Mouse (Mus musculus): ENCODE results near the gene BC049715. TPM values are rescaled to one million over a fixed set of nuclear protein-coding genes. Genes with fewer than 3 reads are reported as not detected.

BC049715 gene
- polyA plus RNA-seq, 1 experiment from 2014 or later = 2.1 TPM

DNA sequence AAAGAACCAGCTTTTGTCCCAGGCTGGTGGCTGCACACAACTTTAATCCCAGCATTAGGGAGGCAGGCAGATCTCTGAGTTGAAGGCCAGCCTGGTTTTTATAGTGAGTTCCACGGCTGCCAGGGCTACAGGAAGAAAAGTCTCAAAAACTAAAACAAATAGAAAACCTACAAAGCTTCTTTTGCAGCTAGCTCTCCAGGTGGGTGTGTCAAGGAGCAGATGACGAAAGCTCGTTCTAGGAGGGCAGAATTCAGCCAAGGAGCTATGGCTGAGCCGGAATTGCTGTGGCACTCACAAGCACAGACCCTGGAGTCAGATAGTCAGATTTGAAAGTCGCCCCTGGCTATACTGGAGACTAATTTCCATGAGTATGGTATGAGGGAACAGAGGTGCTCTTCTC, 20.6 kb upstream of the BC049715 start:
- H3K4me2 ChIP-seq = peak overlapping the region; percentile 69
- no peak overlapping the region for H3K4me3 ChIP-seq (ENCODE audit: low read depth, low read length)
- peaks cover 12% of the 10 kb centered on the region for H3K4me1 ChIP-seq (ENCODE audit: control insufficient read depth, insufficient read depth, low read length)
- 0 out of 2 replicates have a peak overlapping the region, but pooled peaks have one; percentile 28 for H3K9ac ChIP-seq (ENCODE audit: low read depth, low read length)
- H3K27ac ChIP-seq (ENCODE audit: low read depth, low read length) = no peak overlapping the region
- ATAC-seq (replicated peaks; ENCODE audit: insufficient number of reproducible peaks, low FRiP score, low TSS enrichment) = no peak
- H3K9me3 ChIP-seq (replicated peaks; ENCODE audit: control insufficient read depth, low read length) = no peaks in the 10 kb centered on the region
- WGBS (ENCODE audit: insufficient replicate concordance) = 64% methylated on average over 5 of the region's 5 CpGs
- H3K36me3 ChIP-seq (ENCODE audit: control insufficient read depth, insufficient read depth, low read length) = no peaks in the 10 kb centered on the region
- H3K27me3 ChIP-seq (ENCODE audit: control insufficient read depth, insufficient read depth, low read length) = no peaks in the 10 kb centered on the region

DNA sequence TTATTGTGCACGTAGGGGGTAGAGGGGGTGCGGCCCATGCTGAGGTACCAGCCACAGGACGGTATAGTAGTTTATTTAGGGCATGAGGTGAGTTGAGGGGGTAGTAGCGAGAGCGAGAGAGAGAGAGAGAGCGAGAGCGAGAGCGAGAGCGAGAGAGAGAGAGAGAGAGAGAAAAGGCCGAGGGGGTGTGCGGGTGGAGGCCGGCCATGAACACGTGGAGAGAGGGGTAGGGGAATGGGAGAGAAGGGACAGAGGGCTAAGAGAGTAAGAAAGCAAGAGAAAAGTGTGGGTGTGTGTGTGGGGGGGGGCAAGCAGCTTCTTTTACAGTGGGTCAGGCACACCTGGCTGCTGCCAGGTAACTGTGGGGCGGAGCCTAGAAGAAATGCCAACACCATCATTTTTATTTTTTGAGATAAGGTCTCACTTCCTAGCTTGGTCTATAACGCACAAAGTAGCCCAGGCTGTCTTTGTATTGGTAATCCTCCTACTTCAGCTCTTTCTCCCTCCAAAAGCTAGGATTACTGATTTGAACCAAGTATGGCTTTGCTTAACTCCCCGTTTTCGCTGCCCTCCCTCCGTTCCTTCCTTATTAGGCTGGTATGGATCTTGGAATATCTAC, 19.9 kb upstream of the BC049715 start:
- no peaks in the 10 kb centered on the region for H3K9me3 ChIP-seq (replicated peaks; ENCODE audit: control insufficient read depth, low read length)
- peak overlapping the region; percentile 37; the same call in 1 of the 2 replicates for H3K27ac ChIP-seq (ENCODE audit: low read depth, low read length)
- peak overlapping the region; percentile 69 for H3K4me2 ChIP-seq
- H3K4me3 ChIP-seq (ENCODE audit: low read depth, low read length) = peak overlapping the region; percentile 87
- peak overlapping the region; percentile 52 for H3K9ac ChIP-seq (ENCODE audit: low read depth, low read length)
- peaks cover 12% of the 10 kb centered on the region for H3K4me1 ChIP-seq (ENCODE audit: control insufficient read depth, insufficient read depth, low read length)
- H3K27me3 ChIP-seq (ENCODE audit: control insufficient read depth, insufficient read depth, low read length) = no peaks in the 10 kb centered on the region
- no peaks in the 10 kb centered on the region for H3K36me3 ChIP-seq (ENCODE audit: control insufficient read depth, insufficient read depth, low read length)
- ATAC-seq (replicated peaks; ENCODE audit: insufficient number of reproducible peaks, low FRiP score, low TSS enrichment) = no peak
- 19% methylated on average over 18 of the region's 18 CpGs for WGBS (ENCODE audit: insufficient replicate concordance)

DNA sequence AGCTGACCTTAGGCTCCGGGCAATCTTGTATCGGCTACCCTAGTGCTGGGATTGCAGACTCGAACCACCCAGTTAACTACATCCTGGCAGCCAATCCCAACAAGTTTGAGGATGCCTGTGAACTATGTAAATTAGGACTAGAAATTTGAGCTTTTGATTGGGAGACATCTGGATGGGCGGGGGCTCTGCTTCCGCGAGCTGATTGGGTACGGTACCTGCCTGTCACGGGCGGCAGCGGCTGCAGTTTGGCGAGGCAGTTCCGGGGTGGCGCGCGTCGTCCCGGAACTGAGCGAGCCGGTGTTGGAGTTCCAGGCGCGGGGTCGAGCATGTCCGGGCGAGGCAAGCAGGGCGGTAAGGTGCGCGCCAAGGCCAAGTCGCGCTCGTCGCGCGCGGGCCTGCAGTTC, 19.4 kb upstream of the BC049715 start, which contains the start of gene H2afj:
Gene H2afj (plus strand): TSS at position 231 of the 404 bp plus-strand sequence.
- H3K27me3 ChIP-seq (ENCODE audit: control insufficient read depth, insufficient read depth, low read length) = no peaks in the 10 kb centered on the region
- ATAC-seq (replicated peaks; ENCODE audit: insufficient number of reproducible peaks, low FRiP score, low TSS enrichment) = peak; percentile 87
- peak within 1 kb of the TSS; percentile 87 for H3K4me3 ChIP-seq (ENCODE audit: low read depth, low read length)
- WGBS (ENCODE audit: insufficient replicate concordance) = 0% methylated on average over 34 of the region's 34 CpGs
- H3K4me1 ChIP-seq (ENCODE audit: control insufficient read depth, insufficient read depth, low read length) = peaks cover 11% of the 10 kb centered on the region
- peaks cover 2% of the 10 kb centered on the region; the same call in 1 of the 2 replicates for H3K36me3 ChIP-seq (ENCODE audit: control insufficient read depth, insufficient read depth, low read length)
- H3K9me3 ChIP-seq (replicated peaks; ENCODE audit: control insufficient read depth, low read length) = no peaks in the 10 kb centered on the region
- H3K27ac ChIP-seq (ENCODE audit: low read depth, low read length) = peak within 1 kb of the TSS; percentile 41; the same call in 1 of the 2 replicates
- H3K9ac ChIP-seq (ENCODE audit: low read depth, low read length) = peak within 1 kb of the TSS; percentile 78
- H3K4me2 ChIP-seq = peak within 1 kb of the TSS; percentile 93

DNA sequence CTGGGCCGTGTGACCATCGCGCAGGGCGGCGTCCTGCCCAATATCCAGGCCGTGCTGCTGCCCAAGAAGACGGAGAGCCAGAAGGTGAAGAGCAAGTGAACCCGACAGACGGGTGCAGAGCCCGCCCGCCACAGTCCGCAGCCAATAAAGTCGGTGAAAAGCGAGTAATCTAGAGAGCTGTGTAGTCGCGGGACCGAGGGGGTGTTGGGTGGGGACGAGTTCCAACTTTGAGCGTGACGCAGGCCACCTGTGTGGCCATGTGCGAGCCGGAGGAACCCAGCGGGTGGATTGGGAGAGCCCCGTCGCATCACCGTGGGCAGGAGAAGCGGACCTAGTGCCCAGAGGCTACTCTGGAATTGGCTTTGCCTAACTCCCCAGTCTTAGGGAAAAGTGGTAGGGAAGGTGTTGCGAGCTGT, 18.8 kb upstream of the BC049715 start:
- H3K4me2 ChIP-seq = peak overlapping the region; percentile 93
- peaks cover 5% of the 10 kb centered on the region; the same call in 1 of the 2 replicates for H3K36me3 ChIP-seq (ENCODE audit: control insufficient read depth, insufficient read depth, low read length)
- peak; percentile 9; the same call in 1 of the 2 replicates for ATAC-seq (replicated peaks; ENCODE audit: insufficient number of reproducible peaks, low FRiP score, low TSS enrichment)
- no peaks in the 10 kb centered on the region for H3K27me3 ChIP-seq (ENCODE audit: control insufficient read depth, insufficient read depth, low read length)
- WGBS (ENCODE audit: insufficient replicate concordance) = under 1% methylated on average over 28 of the region's 28 CpGs
- peak overlapping the region; percentile 87 for H3K4me3 ChIP-seq (ENCODE audit: low read depth, low read length)
- peaks cover 9% of the 10 kb centered on the region for H3K4me1 ChIP-seq (ENCODE audit: control insufficient read depth, insufficient read depth, low read length)
- H3K9me3 ChIP-seq (replicated peaks; ENCODE audit: control insufficient read depth, low read length) = no peaks in the 10 kb centered on the region
- H3K9ac ChIP-seq (ENCODE audit: low read depth, low read length) = peak overlapping the region; percentile 78
- no peak overlapping the region for H3K27ac ChIP-seq (ENCODE audit: low read depth, low read length)

DNA sequence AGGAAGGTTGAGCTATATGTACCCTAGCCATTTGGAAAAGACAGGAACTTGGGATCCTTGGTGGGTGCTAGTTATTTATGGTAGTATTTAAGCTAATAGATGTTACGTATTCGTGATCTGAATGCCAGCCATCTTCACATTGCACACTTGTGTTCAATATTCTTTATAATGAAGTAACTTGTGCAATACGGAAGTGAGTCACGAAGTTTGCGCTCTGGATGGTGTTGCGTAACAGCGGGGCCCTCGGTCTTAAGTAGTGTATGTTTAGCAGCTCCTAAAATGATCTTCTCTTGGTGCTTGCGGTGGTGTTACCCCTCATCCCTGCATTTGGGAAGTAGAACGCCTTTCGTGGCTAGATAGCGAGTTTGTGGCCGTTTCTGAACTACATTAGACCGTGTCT, 18.3 kb upstream of the BC049715 start:
- Histone ChIP-seq H3K9me3 (replicated peaks; ENCODE audit: control insufficient read depth, low read length) (no peaks in the 10 kb centered on the region), H3K4me2 (peak overlapping the region; percentile 93), H3K4me3 (ENCODE audit: low read depth, low read length) (peak overlapping the region; percentile 87), H3K27ac (ENCODE audit: low read depth, low read length) (no peak overlapping the region), H3K9ac (ENCODE audit: low read depth, low read length) (peak overlapping the region; percentile 78), H3K27me3 (ENCODE audit: control insufficient read depth, insufficient read depth, low read length) (no peaks in the 10 kb centered on the region), H3K4me1 (ENCODE audit: control insufficient read depth, insufficient read depth, low read length) (peaks cover 9% of the 10 kb centered on the region), H3K36me3 (ENCODE audit: control insufficient read depth, insufficient read depth, low read length) (peaks cover 8% of the 10 kb centered on the region; the same call in 1 of the 2 replicates)
- no peak for ATAC-seq (replicated peaks; ENCODE audit: insufficient number of reproducible peaks, low FRiP score, low TSS enrichment)
- WGBS (ENCODE audit: insufficient replicate concordance) = 22% methylated on average over 14 of the region's 14 CpGs

DNA sequence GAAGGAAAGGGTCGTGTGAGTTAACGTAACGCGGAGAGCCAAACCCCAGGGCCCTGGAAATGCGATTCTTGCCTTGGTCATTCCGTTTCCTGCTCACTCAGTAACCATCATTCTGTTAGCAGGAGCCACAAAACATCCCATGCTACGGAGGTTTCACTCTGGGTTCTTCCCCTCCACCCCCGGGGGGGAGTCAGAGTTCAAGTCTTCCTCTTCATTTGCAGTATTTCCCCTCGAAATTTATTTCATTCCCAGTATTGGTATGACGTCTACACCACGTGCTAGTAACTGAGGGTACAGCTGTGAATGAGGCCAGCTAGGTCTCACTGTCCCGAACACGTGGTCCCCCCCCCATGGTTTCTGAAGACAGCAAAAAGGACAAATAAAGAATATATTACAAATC, 17.8 kb upstream of the BC049715 start:
- Histone ChIP-seq H3K4me3 (ENCODE audit: low read depth, low read length) (peak overlapping the region; percentile 87), H3K9me3 (replicated peaks; ENCODE audit: control insufficient read depth, low read length) (no peaks in the 10 kb centered on the region), H3K4me2 (peak overlapping the region; percentile 93), H3K9ac (ENCODE audit: low read depth, low read length) (no peak overlapping the region), H3K36me3 (ENCODE audit: control insufficient read depth, insufficient read depth, low read length) (peaks cover 14% of the 10 kb centered on the region; the same call in 1 of the 2 replicates), H3K27me3 (ENCODE audit: control insufficient read depth, insufficient read depth, low read length) (no peaks in the 10 kb centered on the region), H3K4me1 (ENCODE audit: control insufficient read depth, insufficient read depth, low read length) (peaks cover 9% of the 10 kb centered on the region), H3K27ac (ENCODE audit: low read depth, low read length) (no peak overlapping the region)
- no peak for ATAC-seq (replicated peaks; ENCODE audit: insufficient number of reproducible peaks, low FRiP score, low TSS enrichment)
- 64% methylated on average over 13 of the region's 13 CpGs for WGBS (ENCODE audit: insufficient replicate concordance)

DNA sequence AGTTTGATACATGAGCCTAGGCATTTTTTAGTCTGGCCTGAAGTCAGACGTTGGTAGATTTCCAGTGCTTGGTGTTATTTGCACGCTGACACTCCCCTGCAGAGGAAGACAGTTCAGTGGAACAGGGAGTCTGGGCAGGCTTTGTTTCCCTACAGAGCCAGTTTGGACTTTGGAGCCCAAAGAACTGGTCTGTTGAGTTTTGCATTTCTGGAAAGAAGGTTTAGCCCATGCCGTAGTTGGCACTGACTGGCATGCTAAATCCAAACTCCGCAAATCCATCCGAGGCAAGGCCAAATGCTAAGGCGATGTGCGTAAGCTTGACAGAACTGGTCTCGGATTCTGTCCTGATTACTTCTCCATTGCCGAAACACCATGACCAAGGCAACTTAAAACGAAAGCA, 16.2 kb upstream of the BC049715 start:
- Histone ChIP-seq H3K4me3 (ENCODE audit: low read depth, low read length) (no peak overlapping the region), H3K4me2 (no peak overlapping the region), H3K27ac (ENCODE audit: low read depth, low read length) (no peak overlapping the region), H3K9ac (ENCODE audit: low read depth, low read length) (no peak overlapping the region), H3K36me3 (ENCODE audit: control insufficient read depth, insufficient read depth, low read length) (peaks cover 24% of the 10 kb centered on the region), H3K9me3 (replicated peaks; ENCODE audit: control insufficient read depth, low read length) (no peaks in the 10 kb centered on the region), H3K4me1 (ENCODE audit: control insufficient read depth, insufficient read depth, low read length) (peaks cover 9% of the 10 kb centered on the region), H3K27me3 (ENCODE audit: control insufficient read depth, insufficient read depth, low read length) (no peaks in the 10 kb centered on the region)
- no peak for ATAC-seq (replicated peaks; ENCODE audit: insufficient number of reproducible peaks, low FRiP score, low TSS enrichment)
- 85% methylated on average over 10 of the region's 10 CpGs for WGBS (ENCODE audit: insufficient replicate concordance)

DNA sequence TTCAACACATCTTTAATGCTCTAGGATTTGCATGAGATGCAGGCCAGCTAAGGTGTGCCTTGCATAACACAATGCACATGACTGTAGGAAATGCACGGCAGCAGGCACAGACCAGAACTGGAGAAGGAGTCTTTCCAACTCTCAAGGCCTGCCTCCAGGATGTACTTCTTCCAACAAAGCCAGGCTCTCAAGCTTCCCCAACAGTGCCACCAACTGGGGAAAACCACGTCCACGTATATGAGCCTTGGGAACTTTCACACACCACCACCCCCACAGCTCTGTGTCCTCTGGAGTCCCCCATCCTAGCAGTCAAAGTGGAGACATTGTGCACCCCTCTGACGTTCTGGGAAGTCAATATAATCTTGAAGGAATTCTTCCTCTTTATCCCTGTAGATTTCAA, 14.3 kb upstream of the BC049715 start:
- H3K27ac ChIP-seq (ENCODE audit: low read depth, low read length) = no peak overlapping the region
- H3K9ac ChIP-seq (ENCODE audit: low read depth, low read length) = no peak overlapping the region
- no peak overlapping the region for H3K4me2 ChIP-seq
- H3K9me3 ChIP-seq (replicated peaks; ENCODE audit: control insufficient read depth, low read length) = no peaks in the 10 kb centered on the region
- peaks cover 40% of the 10 kb centered on the region for H3K36me3 ChIP-seq (ENCODE audit: control insufficient read depth, insufficient read depth, low read length)
- WGBS (ENCODE audit: insufficient replicate concordance) = 42% methylated on average over 4 of the region's 4 CpGs
- H3K4me3 ChIP-seq (ENCODE audit: low read depth, low read length) = no peak overlapping the region
- H3K27me3 ChIP-seq (ENCODE audit: control insufficient read depth, insufficient read depth, low read length) = no peaks in the 10 kb centered on the region
- peaks cover 9% of the 10 kb centered on the region for H3K4me1 ChIP-seq (ENCODE audit: control insufficient read depth, insufficient read depth, low read length)
- no peak for ATAC-seq (replicated peaks; ENCODE audit: insufficient number of reproducible peaks, low FRiP score, low TSS enrichment)

DNA sequence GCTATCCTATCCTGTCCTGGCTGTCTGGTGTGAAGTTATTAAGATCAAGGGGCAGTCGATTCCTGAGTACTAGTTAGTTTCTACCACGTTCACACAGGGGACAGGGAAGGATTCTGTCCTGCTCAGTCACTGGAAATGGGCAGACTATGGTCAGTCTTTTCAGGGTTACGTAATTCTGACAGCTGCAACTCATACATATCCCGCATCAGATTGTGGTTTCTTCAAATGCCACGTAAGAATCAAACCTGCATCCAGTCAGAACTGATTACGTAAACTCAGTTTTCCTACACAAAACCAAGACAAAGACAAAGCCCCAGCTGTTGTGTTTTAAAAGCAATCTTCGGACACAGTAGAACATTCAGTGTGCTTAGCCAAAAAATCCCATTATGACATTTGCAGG, 12.0 kb upstream of the BC049715 start:
- no peak overlapping the region for H3K9ac ChIP-seq (ENCODE audit: low read depth, low read length)
- no peak overlapping the region for H3K4me3 ChIP-seq (ENCODE audit: low read depth, low read length)
- 97% methylated on average over 7 of the region's 7 CpGs for WGBS (ENCODE audit: insufficient replicate concordance)
- no peak overlapping the region for H3K27ac ChIP-seq (ENCODE audit: low read depth, low read length)
- H3K4me2 ChIP-seq = no peak overlapping the region
- H3K4me1 ChIP-seq (ENCODE audit: control insufficient read depth, insufficient read depth, low read length) = no peaks in the 10 kb centered on the region
- H3K9me3 ChIP-seq (replicated peaks; ENCODE audit: control insufficient read depth, low read length) = no peaks in the 10 kb centered on the region
- ATAC-seq (replicated peaks; ENCODE audit: insufficient number of reproducible peaks, low FRiP score, low TSS enrichment) = no peak
- no peaks in the 10 kb centered on the region for H3K27me3 ChIP-seq (ENCODE audit: control insufficient read depth, insufficient read depth, low read length)
- H3K36me3 ChIP-seq (ENCODE audit: control insufficient read depth, insufficient read depth, low read length) = peaks cover 53% of the 10 kb centered on the region
